Mouse (Mus musculus) myocyte (in vitro differentiated cells): ENCODE measurements around the gene Ssb. TPM values are rescaled to one million over a fixed set of nuclear protein-coding genes. Genes with fewer than 3 reads are reported as not detected.

Experiments
- H3K27me3 ChIP-seq: one replicate; pipeline ENCODE4 v1.6.1; 2011; ENCODE audit not compliant: control insufficient read depth, insufficient read depth, insufficient read length
- H3K36me3 ChIP-seq: one replicate; pipeline ENCODE4 v1.6.1; 2011; ENCODE audit not compliant: control insufficient read depth, insufficient read depth
- H3K4me2 ChIP-seq: one replicate; pipeline ENCODE4 v1.6.1; 2011; ENCODE audit warnings: low read depth, control low read depth
- H3K4me3 ChIP-seq: one replicate; pipeline ENCODE4 v1.5.1; 2011; ENCODE audit warnings: mild to moderate bottlenecking, control low read depth, moderate library complexity
- H3K79me2 ChIP-seq: one replicate; pipeline ENCODE4 v1.6.1; 2011; ENCODE audit not compliant: control insufficient read depth, insufficient read depth
- H3ac ChIP-seq: one replicate; pipeline ENCODE4 v1.6.1; 2011; ENCODE audit not compliant: control insufficient read depth, insufficient read length
- CEBPB ChIP-seq: IDR thresholded peaks from 2 replicates; pipeline ENCODE4 v1.6.1; 2011; ENCODE audit warnings: mild to moderate bottlenecking, moderate library complexity; ENCODE audit not compliant: poor library complexity, insufficient read depth, severe bottlenecking
- E2F4 ChIP-seq: IDR thresholded peaks from one replicate; pipeline ENCODE4 v1.6.1; 2011; ENCODE audit warnings: mild to moderate bottlenecking, control low read depth, moderate library complexity; ENCODE audit not compliant: insufficient read depth
- MAX ChIP-seq: IDR thresholded peaks from one replicate; pipeline ENCODE4 v1.6.1; 2011; ENCODE audit warnings: low read depth, mild to moderate bottlenecking, control low read depth
- MYOD1 ChIP-seq, 3 experiments: IDR thresholded peaks; one replicate each; pipeline ENCODE4 v1.6.1; 2011; ENCODE audit warnings: control low read depth in 2 of 3, low read depth in 2 of 3, mild to moderate bottlenecking in 2 of 3, moderate library complexity in 1 of 3; ENCODE audit not compliant: insufficient read length in 2 of 3, control insufficient read depth in 1 of 3
- MYOG ChIP-seq, 3 experiments: IDR thresholded peaks; one replicate each; pipeline ENCODE4 v1.6.1; 2011; ENCODE audit warnings: control low read depth in 2 of 3, low read depth in 2 of 3, mild to moderate bottlenecking in 2 of 3; ENCODE audit not compliant: insufficient read length in 2 of 3, control insufficient read depth in 1 of 3, insufficient read depth in 1 of 3
- POLR2A ChIP-seq: IDR thresholded peaks from one replicate; pipeline ENCODE4 v1.6.1; 2011; ENCODE audit warnings: low read depth, mild to moderate bottlenecking, control low read depth, moderate library complexity; ENCODE audit not compliant: insufficient read length
- POLR2AphosphoS2 ChIP-seq: IDR thresholded peaks from one replicate; pipeline ENCODE4 v1.6.1; 2011; ENCODE audit warnings: low read depth, control low read depth; ENCODE audit not compliant: insufficient read length
- REST ChIP-seq: IDR thresholded peaks from one replicate; pipeline ENCODE4 v1.6.1; 2011; ENCODE audit warnings: mild to moderate bottlenecking, control low read depth, moderate library complexity; ENCODE audit not compliant: insufficient read depth, insufficient read length
- SRF ChIP-seq: IDR thresholded peaks from one replicate; pipeline ENCODE4 v1.6.1; 2011; ENCODE audit warnings: low read depth; ENCODE audit not compliant: control insufficient read depth, insufficient read length
- TCF12 ChIP-seq: IDR thresholded peaks from one replicate; pipeline ENCODE4 v1.6.1; 2011; ENCODE audit warnings: mild to moderate bottlenecking, control low read depth; ENCODE audit not compliant: poor library complexity, insufficient read depth, severe bottlenecking
- TCF3 ChIP-seq: IDR thresholded peaks from one replicate; pipeline ENCODE4 v1.6.1; 2011; ENCODE audit warnings: low read depth, control low read depth; ENCODE audit not compliant: insufficient read length
- USF1 ChIP-seq: IDR thresholded peaks from one replicate; pipeline ENCODE4 v1.6.1; 2011; ENCODE audit warnings: low read depth, mild to moderate bottlenecking, control low read depth, moderate library complexity
- polyA plus RNA-seq: library from polyadenylated mRNA; unstranded; fragments of >200 nt; fragmentation: generic; extraction: Trizol; gene quantifications from one replicate; pipeline ENCODE4 v1.2.1, GENCODE M21; 2012; ENCODE audit warnings: missing spikeins

The Ssb gene
- 36.4 TPM for polyA plus RNA-seq

DNA sequence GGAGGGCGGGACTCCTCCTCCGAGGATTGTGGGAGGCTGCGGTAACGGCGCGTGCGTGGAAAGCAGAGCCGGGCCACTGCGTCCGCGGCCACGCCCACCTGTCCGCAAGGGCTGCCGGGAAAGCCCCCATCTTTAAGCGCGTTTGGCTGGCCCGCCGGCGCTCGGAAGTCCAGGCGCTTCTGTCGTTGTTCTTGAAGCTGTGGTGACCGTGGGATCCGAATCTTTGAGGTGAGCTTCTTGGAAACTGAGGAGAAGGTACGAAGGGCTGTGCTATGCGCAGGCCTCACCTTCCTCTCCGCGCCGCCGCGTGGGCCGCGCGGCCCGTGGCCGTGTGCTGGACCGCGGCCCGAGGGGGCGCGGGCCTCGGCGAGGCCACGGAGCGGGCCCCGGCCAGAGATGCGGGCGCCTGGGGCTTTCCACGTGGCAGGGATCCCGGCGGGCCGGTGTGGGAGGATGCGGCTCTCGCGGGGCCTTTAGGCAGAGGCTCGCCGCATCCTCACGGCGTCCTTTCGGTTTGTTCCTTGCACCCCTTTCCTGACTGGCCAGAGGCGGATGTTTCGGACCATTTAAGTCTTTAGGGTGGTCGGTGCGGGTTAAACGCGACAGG, at the start of gene Ssb:
Gene Ssb, plus strand, starts transcription at position 78 of the 607 bp plus-strand sequence.
- peak in 1 of 3 experiments; percentile 39 for TF ChIP-seq MYOG (IDR thresholded peaks at IDR 0.05; ENCODE audit: control insufficient read depth in 1 of 3, insufficient read depth in 1 of 3, insufficient read length in 2 of 3, low read depth in 2 of 3)
- peak; percentile 88 for TF ChIP-seq POLR2AphosphoS2
- no peak for TF ChIP-seq USF1
- TF ChIP-seq REST, result no peak
- TF ChIP-seq MAX, result no peak
- TF ChIP-seq E2F4, result no peak
- no peak for TF ChIP-seq CEBPB
- TF ChIP-seq MYOD1 (IDR thresholded peaks at IDR 0.05; ENCODE audit: control insufficient read depth in 1 of 3, insufficient read length in 2 of 3, low read depth in 2 of 3), result peak in 2 of 3 experiments; percentile 5 to 10
- TF ChIP-seq TCF3, result no peak
- TF ChIP-seq TCF12, result no peak
- TF ChIP-seq POLR2A, result peak; percentile 74
- no peak for TF ChIP-seq SRF
- H3K79me2 ChIP-seq, result peaks cover 50% of the 10 kb centered on the region
- peak within 1 kb of the TSS; percentile 95 for H3K4me2 ChIP-seq
- H3K27me3 ChIP-seq, result no peaks in the 10 kb centered on the region
- peaks cover 15% of the 10 kb centered on the region for H3K36me3 ChIP-seq
- peak within 1 kb of the TSS; percentile 89 for H3K4me3 ChIP-seq
- peak within 1 kb of the TSS; percentile 49 for H3ac ChIP-seq

DNA sequence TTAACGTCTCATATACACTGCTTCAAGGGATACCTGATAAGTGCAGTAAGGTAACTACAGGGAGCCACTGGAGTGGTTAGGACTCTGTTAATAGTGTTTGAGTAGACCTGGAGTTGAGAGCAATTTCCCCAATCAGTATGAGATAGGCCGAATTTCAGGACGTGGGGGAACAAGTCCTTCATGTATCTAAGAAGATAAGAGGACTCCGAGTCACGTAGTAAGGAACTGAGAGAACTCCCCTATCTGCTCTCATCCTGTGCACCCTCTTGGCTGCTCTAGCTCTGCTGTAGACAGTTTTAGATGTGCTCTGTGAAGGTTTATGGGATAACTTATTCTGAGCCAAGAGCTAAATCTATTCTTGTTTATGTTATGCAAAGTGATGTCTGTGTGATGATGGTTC, 44.8 kb upstream of the Ssb start:
- H3K4me2 ChIP-seq, result no peak overlapping the region
- no peaks in the 10 kb centered on the region for H3K79me2 ChIP-seq
- TF ChIP-seq MYOG (IDR thresholded peaks at IDR 0.05; ENCODE audit: control insufficient read depth in 1 of 3, insufficient read depth in 1 of 3, insufficient read length in 2 of 3, low read depth in 2 of 3) (no peak), CEBPB (no peak), MAX (no peak), REST (no peak), SRF (no peak), TCF3 (no peak), MYOD1 (IDR thresholded peaks at IDR 0.05; ENCODE audit: control insufficient read depth in 1 of 3, insufficient read length in 2 of 3, low read depth in 2 of 3) (no peak)
- H3K4me3 ChIP-seq, result no peak overlapping the region
- no peaks in the 10 kb centered on the region for H3K36me3 ChIP-seq
- peaks cover 13% of the 10 kb centered on the region for H3K27me3 ChIP-seq
- H3ac ChIP-seq, result no peak overlapping the region

DNA sequence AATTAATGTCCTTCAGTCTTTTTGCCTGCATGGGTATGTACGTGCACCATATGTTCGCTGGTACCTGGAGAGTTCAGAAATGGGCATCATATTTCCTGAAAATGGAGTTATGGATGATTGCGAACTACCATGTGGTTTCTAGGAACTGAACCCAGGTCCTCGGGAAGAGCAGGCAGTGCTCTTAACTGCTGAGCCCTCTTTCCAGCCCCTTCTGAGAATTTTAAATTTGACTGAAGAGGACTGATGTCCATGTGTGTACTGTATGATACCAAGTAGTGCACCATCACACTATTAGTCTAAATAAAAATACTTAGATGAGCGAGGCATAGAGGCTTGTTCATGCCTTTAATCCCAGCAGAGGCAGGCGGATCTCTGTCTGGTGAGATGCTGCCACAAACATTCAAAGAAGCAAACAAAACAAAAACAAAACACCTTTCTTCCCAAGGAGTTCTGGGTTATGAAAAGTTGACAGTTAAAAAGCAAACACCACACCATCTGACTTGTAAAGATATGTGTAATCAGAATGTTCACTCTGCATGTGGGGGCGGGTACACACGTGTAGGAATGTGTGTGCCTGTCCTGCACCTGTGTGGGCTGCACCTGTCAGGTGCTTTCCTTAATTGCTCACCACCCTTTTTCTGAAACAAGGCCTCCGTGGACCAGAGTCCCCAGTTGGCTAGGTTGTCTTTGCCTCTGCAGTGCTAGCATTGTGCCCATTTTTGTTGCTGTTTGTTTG, 42.8 kb upstream of the Ssb start:
- Histone ChIP-seq H3K4me3 (no peak overlapping the region), H3ac (no peak overlapping the region), H3K27me3 (peaks cover 15% of the 10 kb centered on the region), H3K4me2 (no peak overlapping the region), H3K79me2 (no peaks in the 10 kb centered on the region), H3K36me3 (no peaks in the 10 kb centered on the region)
- TF ChIP-seq MYOG (IDR thresholded peaks at IDR 0.05; ENCODE audit: control insufficient read depth in 1 of 3, insufficient read depth in 1 of 3, insufficient read length in 2 of 3, low read depth in 2 of 3) (no peak), MAX (no peak)

DNA sequence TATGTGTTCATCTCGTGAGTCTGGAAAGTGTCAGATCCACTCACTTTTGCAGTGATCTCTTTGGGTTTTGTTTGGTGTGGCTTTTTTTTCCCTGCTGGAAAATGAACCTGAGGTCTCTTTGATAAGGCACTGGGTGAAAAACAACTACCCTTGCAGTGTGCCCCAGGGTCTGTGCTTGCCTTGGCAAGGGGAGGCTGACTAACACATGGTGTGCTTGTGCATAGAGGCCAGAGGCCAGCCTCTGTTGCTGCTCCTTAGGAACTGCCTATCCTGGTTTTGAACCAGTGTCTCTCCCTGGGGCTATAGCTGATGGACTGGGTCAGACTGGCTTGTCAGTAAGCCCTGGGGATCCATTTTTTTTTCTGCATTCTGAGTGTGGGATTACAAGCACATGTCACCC, 41.2 kb upstream of the Ssb start:
- Histone ChIP-seq H3K79me2 (no peaks in the 10 kb centered on the region), H3K4me3 (no peak overlapping the region), H3ac (no peak overlapping the region), H3K27me3 (peaks cover 15% of the 10 kb centered on the region), H3K36me3 (no peaks in the 10 kb centered on the region), H3K4me2 (no peak overlapping the region)
- TF ChIP-seq USF1 (no peak), MYOD1 (IDR thresholded peaks at IDR 0.05; ENCODE audit: control insufficient read depth in 1 of 3, insufficient read length in 2 of 3, low read depth in 2 of 3) (no peak), SRF (no peak), E2F4 (no peak), MAX (no peak)

DNA sequence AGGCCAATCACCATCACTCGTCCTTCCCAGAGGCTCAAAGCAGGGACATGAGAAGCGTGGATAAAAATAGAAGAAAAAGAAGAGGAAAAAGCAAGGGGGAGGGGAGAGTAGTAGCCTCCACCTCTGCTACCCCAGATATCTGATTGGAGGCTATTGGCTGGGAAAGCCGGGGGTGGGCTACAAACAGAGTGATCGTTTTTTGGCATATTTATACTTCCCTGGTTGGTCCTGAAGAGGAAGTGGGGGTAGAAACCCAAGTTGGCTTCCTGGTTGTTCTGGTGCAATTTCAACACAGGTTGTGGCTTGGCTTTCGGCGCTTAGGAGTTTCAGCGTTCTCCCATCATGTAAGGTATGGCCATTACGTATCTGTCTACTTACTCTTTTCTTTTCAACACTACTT, 39.7 kb upstream of the Ssb start, which contains the start of gene Klhl23:
Gene Klhl23, plus strand, starts transcription at position 234 of the 400 bp plus-strand sequence.
- TF ChIP-seq SRF (no peak), E2F4 (no peak), MAX (no peak), CEBPB (no peak), MYOD1 (IDR thresholded peaks at IDR 0.05; ENCODE audit: control insufficient read depth in 1 of 3, insufficient read length in 2 of 3, low read depth in 2 of 3) (no peak), TCF12 (no peak), MYOG (IDR thresholded peaks at IDR 0.05; ENCODE audit: control insufficient read depth in 1 of 3, insufficient read depth in 1 of 3, insufficient read length in 2 of 3, low read depth in 2 of 3) (no peak), POLR2AphosphoS2 (no peak), POLR2A (no peak), TCF3 (no peak), USF1 (no peak), REST (no peak)
- H3K4me2 ChIP-seq, result peak within 1 kb of the TSS; percentile 67
- H3K79me2 ChIP-seq, result no peaks in the 10 kb centered on the region
- H3ac ChIP-seq, result peak within 1 kb of the TSS; percentile 58
- no peaks in the 10 kb centered on the region for H3K36me3 ChIP-seq
- peaks cover 15% of the 10 kb centered on the region for H3K27me3 ChIP-seq
- no peak within 1 kb of the TSS for H3K4me3 ChIP-seq
